Mouse (Mus musculus): ENCODE measurements around the gene Etv4.

- TF ChIP-seq CTCF (IDR thresholded peaks at IDR 0.05; ENCODE audit: borderline replicate concordance, insufficient read depth, low read length) (no peak), POLR2A (IDR thresholded peaks at IDR 0.05; ENCODE audit: low read depth, low read length) (no peak)
Observed at GRCm38 (mm10) chr11:101758431-101758830, 26.7 kb downstream of the Etv4 start.

All from embryonic fibroblast, embryonic 13.5 days (primary cell).